Mouse (Mus musculus) lung, adult 2 months (tissue): ENCODE results near the gene Slc6a18. TPM values are rescaled to one million over a fixed set of nuclear protein-coding genes. Genes with fewer than 3 reads are reported as not detected.

Experiments
- DNase-seq: peaks from one replicate; pipeline ENCODE4 v3.0.0; 2022
- H3K4me1 ChIP-seq: fragments of 200-500 bp; 2 replicates; pipeline ENCODE4 v1.6.1; 2011; ENCODE audit warnings: low read length; ENCODE audit not compliant: control insufficient read depth, insufficient read depth
- H3K4me3 ChIP-seq: fragments of 200-500 bp; replicated peaks from 2 replicates; pipeline ENCODE3; 2011; ENCODE audit warnings: low read depth, mild to moderate bottlenecking, control low read depth, low read length; ENCODE audit errors: extremely low read depth
- CTCF ChIP-seq: fragments of 200-500 bp; IDR thresholded peaks from 2 replicates; pipeline ENCODE4 v1.5.1; 2011; ENCODE audit warnings: mild to moderate bottlenecking, low read length, control low read depth; ENCODE audit not compliant: insufficient read depth
- POLR2A ChIP-seq: fragments of 200-500 bp; IDR thresholded peaks from 2 replicates; pipeline ENCODE4 v1.6.1; 2011; ENCODE audit warnings: low read depth, mild to moderate bottlenecking, control low read depth, low read length, borderline replicate concordance; ENCODE audit errors: extremely low read depth
- WGBS: fragments of 180-500 bp; shearing (Covaris S2); methylation state at CpG from one replicate; pipeline ENCODE4 v1.1.7; 2018; 5-methylcytosine and 5-hydroxymethylcytosine counted together
- polyA plus RNA-seq: library from polyadenylated mRNA; depleted of rRNA; stranded (reverse); fragments of >200 nt; gene quantifications from 2 replicates; pipeline ENCODE4 v1.2.3, GENCODE M21; 2012; rRNA removed

Slc6a18 gene
- polyA plus RNA-seq, 1 experiment, result not detected

- no peak overlapping the region for H3K4me3 ChIP-seq
- 67% methylated on average over 6 of the region's 6 CpGs for WGBS
- no peaks in the 10 kb centered on the region for H3K4me1 ChIP-seq
- TF ChIP-seq CTCF (0 out of 2 replicates have a peak, but pooled peaks have one; percentile 6), POLR2A (no peak)
- DNase-seq, result no peak
Observed at GRCm38 (mm10) chr13:73620637-73621036, 57.2 kb downstream of the Slc6a18 start.

DNA sequence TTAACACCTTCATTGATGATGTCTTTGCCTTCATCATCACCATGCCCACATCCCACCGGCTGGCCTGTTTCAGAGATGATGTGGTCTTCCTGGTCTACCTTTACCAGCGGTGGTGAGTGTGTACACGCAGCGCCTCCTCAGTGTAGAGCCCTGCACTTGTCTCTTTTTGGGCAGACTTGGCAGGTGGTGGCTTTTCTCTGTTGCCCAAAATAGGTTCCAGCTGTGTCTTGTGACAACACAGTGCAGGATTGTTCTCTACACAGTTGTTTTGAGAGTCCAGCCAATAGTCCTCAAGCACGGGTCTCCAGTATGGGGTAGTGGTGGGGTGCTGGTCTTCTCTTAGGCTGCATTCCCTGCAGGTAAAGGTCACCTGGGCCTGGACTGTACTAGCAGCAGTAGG, 59.4 kb downstream of the Slc6a18 start:
- TF ChIP-seq CTCF (no peak), POLR2A (no peak)
- WGBS, result 86% methylated on average over 5 of the region's 5 CpGs
- no peak overlapping the region for H3K4me3 ChIP-seq

More for the DNA sequence above, 59.4 kb downstream of the Slc6a18 start:
- H3K4me1 ChIP-seq, result no peaks in the 10 kb centered on the region
- no peak for DNase-seq

Other genes starting within 250 kb of the Slc6a18 start
- 408 and 425 TPM in 2 replicates for gene Lpcat1, start 210.8 kb downstream of the Slc6a18 start, polyA plus RNA-seq
- 0.10 and 0.12 TPM in 2 replicates for gene Slc6a3, start 141.3 kb downstream of the Slc6a18 start, polyA plus RNA-seq
- 104 and 115 TPM in 2 replicates for gene Clptm1l, start 74.0 kb downstream of the Slc6a18 start, polyA plus RNA-seq
- gene Tert, start 51.1 kb downstream of the Slc6a18 start, polyA plus RNA-seq, result 1.5 and 2.4 TPM in 2 replicates
- gene Slc6a19, start 26.8 kb upstream of the Slc6a18 start, polyA plus RNA-seq, result 0.18 and 8.8 TPM in 2 replicates
- 60.0 and 69.9 TPM in 2 replicates for gene Slc12a7, start 55.1 kb upstream of the Slc6a18 start, polyA plus RNA-seq
- 12.1 and 14.2 TPM in 2 replicates for gene Nkd2, start 169.6 kb upstream of the Slc6a18 start, polyA plus RNA-seq